Mouse (Mus musculus) splenic B cell, adult 2 months (primary cell): ENCODE data around the gene Myom1.

Experiments used
- DNase-seq: peaks from one replicate; pipeline ENCODE4 v3.0.0-alpha.2; 2011; ENCODE audit warnings: low read depth, low spot score
- H3K27me3 ChIP-seq: 2 replicates; pipeline ENCODE4 v1.6.1; 2012; ENCODE audit warnings: mild to moderate bottlenecking, low read length, moderate library complexity, mixed read lengths; ENCODE audit not compliant: control insufficient read depth, poor library complexity, insufficient read depth, severe bottlenecking
- H3K36me3 ChIP-seq: 2 replicates; pipeline ENCODE4 v1.6.1; 2012; ENCODE audit warnings: mild to moderate bottlenecking, low read length, moderate library complexity, mixed read lengths; ENCODE audit not compliant: control insufficient read depth, poor library complexity, insufficient read depth, severe bottlenecking

The Myom1 gene

DNA sequence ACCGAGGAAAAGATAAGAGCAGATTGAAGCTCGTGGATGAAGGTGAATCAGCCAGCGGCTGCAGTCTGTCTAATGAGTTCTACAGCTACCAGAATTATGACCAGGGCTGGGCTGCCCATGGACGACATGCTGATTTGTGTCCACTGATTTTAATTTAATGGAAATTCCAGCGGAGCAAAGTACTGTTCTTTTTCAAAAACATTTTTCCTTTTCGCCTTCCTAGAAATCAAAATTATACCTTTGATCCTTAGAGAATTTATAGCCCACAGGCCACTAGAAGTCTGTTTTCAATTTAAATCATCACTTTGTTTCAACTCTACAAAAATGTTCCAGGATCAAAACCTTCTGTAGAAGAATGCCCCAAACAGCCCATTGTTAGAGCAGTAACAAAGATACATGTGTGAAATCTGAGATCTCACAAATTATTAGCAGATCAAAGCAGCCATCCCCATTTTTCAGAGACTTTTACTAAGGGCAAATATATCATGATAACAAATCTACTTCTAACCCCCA is 108.4 kb downstream of the Myom1 start:
- H3K27me3 ChIP-seq: no peaks in the 10 kb centered on the region
- H3K36me3 ChIP-seq: no peaks in the 10 kb centered on the region
- no peak for DNase-seq

- no peaks in the 10 kb centered on the region for H3K36me3 ChIP-seq
- no peak for DNase-seq
- H3K27me3 ChIP-seq: no peaks in the 10 kb centered on the region
These were observed 110.3 kb downstream of the Myom1 start for GRCm38 (mm10) chr17:71112689-71113088.

- Histone ChIP-seq H3K36me3 (no peaks in the 10 kb centered on the region), H3K27me3 (no peaks in the 10 kb centered on the region)
- no peak for DNase-seq
These were observed 111.8 kb downstream of the Myom1 start for GRCm38 (mm10) chr17:71114282-71114681.

DNA sequence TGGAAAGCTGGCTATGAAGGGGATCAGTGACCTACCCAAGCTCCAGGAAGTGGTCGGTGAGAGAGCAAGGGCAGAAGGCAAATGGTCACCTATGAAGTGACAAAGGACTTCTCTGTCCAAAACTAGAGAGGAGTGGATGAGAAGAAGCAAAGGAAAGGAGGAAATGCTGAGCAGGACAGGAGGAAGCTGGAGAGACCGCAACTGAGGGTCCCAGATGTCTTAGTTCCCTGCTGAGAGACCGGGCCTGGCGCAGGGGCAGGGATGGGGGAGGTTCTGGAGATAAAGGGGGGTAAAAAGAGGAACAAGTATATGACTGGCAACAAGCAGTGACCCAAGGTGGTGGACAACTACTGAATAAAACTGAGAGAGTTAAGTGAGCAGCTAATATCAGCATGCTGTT is 115.5 kb downstream of the Myom1 start:
- Histone ChIP-seq H3K27me3 (no peaks in the 10 kb centered on the region), H3K36me3 (no peaks in the 10 kb centered on the region)
- no peak for DNase-seq

DNA sequence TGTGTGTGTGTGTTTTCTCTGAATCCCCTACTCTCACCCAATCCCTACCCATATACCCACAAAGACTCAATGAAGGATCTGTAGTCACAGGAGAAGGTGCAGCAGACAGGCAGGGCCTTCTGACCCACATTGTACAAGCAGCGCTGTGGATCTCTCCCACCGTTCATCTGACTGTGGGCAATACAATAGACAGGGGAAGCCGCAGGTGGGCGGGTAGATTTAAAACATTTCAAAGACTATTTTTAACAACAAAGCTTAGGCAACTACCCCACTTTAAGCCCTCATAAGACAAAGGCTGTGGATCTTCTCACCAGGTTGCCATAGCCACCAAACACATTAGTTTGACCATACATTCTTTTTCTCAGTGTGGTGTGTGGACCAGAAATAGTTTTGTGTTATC is 116.2 kb downstream of the Myom1 start:
- Histone ChIP-seq H3K36me3 (no peaks in the 10 kb centered on the region), H3K27me3 (no peaks in the 10 kb centered on the region)
- no peak for DNase-seq

GRCm38 (mm10) chr17:71120626-71121025 is 118.2 kb downstream of the Myom1 start:
- DNase-seq: no peak
- H3K36me3 ChIP-seq: no peaks in the 10 kb centered on the region
- H3K27me3 ChIP-seq: no peaks in the 10 kb centered on the region

- no peaks in the 10 kb centered on the region for H3K27me3 ChIP-seq
- DNase-seq: no peak
- no peaks in the 10 kb centered on the region for H3K36me3 ChIP-seq
These were observed 121.7 kb downstream of the Myom1 start for GRCm38 (mm10) chr17:71124061-71124670.

DNA sequence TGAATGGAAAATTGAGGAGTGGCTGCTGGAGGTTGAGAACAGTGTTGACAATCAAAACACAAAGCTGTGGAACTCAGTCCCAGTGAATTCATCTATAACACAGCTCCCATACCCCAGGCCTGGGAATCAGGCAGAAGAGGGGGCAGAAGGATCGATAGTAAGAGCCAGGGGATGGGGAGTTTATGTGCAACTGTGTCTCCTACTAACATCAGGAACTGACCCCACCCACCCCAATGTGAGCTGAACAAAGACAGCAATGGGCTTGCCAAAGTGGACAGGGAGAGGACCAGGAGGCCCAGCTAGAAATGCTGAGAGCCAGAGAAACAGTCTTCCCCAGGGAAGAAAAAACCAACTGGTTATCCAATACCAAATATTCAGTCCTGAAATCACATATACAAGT is 122.2 kb downstream of the Myom1 start:
- Histone ChIP-seq H3K36me3 (no peaks in the 10 kb centered on the region), H3K27me3 (no peaks in the 10 kb centered on the region)
- no peak for DNase-seq

- Histone ChIP-seq H3K36me3 (no peaks in the 10 kb centered on the region), H3K27me3 (no peaks in the 10 kb centered on the region)
- DNase-seq: peak; percentile 49
These were observed 123.1 kb downstream of the Myom1 start for GRCm38 (mm10) chr17:71125519-71125918.

DNA sequence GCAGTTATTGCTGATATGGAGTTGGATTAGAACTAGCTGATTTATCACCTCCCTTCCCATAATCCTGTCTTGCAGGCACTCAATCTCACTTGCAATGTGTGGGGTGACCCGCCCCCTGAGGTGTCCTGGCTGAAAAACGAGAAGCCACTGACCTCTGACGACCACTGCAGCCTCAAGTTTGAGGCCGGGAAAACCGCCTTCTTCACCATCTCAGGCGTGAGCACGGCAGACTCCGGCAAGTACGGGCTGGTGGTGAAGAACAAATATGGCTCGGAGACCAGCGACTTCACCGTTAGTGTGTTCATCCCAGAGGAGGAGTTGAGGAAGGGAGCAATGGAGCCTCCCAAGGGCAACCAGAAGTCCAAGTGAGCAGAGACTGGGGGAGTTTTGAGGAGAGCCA is 123.6 kb downstream of the Myom1 start:
- H3K27me3 ChIP-seq: no peaks in the 10 kb centered on the region
- DNase-seq: no peak
- H3K36me3 ChIP-seq: no peaks in the 10 kb centered on the region

GRCm38 (mm10) chr17:71127464-71128110 is 125.2 kb downstream of the Myom1 start:
- Histone ChIP-seq H3K36me3 (no peaks in the 10 kb centered on the region), H3K27me3 (no peaks in the 10 kb centered on the region)
- DNase-seq: no peak

GRCm38 (mm10) chr17:71129489-71130261 is 127.2 kb downstream of the Myom1 start:
- Histone ChIP-seq H3K27me3 (no peaks in the 10 kb centered on the region), H3K36me3 (no peaks in the 10 kb centered on the region)
- DNase-seq: no peak

DNA sequence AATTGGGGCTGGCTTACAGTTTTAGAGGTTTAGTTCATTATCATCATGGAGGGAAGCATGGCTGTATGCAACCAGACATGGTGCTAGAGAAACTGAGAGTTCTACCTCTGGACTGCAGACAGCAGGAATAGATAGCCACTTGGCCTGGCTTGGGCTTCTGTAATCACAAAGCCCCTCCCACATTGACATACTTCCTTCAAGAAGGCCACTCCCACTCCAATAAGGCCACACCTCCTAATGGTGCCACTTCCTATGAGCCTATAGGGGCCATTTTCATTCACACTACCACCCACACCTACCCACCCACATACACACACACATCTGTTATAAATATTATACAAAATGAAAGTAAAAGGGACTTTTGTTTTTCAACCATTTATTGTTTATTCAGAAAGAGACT is 129.8 kb downstream of the Myom1 start:
- H3K36me3 ChIP-seq: no peaks in the 10 kb centered on the region
- DNase-seq: peak; percentile 50
- no peaks in the 10 kb centered on the region for H3K27me3 ChIP-seq

DNA sequence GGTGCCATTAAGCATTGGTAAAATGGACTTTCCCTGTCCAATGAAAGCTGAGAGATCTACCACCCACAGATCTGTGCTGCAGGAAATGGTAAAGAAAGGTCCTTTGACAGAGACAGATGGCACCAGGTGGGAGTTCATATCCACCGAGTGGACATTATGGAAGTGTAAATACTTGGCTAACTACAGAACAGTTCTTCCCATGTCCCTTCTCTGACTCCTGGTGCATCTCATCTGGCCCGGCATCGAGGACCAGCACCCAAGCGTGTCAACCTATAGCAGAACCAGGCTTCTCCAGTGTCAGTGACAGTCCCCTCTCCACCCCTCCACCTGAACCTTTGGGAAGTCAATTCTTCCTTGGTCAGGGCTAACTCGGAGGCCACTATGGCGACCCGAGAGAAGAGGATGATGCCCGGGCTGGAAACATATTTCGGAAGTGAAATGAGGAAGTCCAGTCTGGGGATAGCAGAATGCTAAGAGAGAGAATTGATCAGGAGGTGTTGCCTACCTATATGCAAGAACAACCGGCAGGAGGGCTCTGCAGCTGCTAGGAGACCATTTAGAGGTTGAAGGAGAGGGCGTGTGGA is 130.5 kb downstream of the Myom1 start:
- peak; percentile 25 for DNase-seq
- H3K36me3 ChIP-seq: no peaks in the 10 kb centered on the region
- H3K27me3 ChIP-seq: no peaks in the 10 kb centered on the region

- H3K36me3 ChIP-seq: no peaks in the 10 kb centered on the region
- H3K27me3 ChIP-seq: no peaks in the 10 kb centered on the region
- DNase-seq: no peak
These were observed 132.1 kb downstream of the Myom1 start for GRCm38 (mm10) chr17:71134441-71134955.
